Mouse (Mus musculus) embryonic facial prominence, embryonic 14.5 days (tissue): ENCODE data around the gene Steap4. TPM values are rescaled to one million over a fixed set of nuclear protein-coding genes. Genes with fewer than 3 reads are reported as not detected.

Experiments
- ATAC-seq: fragments of 200-750 bp; cut with Nextera tagmentation; 2 replicates; pipeline ENCODE4 v1.8.0; 2017; ENCODE audit warnings: low read depth, moderate number of reproducible peaks, moderate TSS enrichment
- DNase-seq: peaks from one replicate; pipeline ENCODE4 v3.0.0-alpha.2; 2015; ENCODE audit warnings: low spot score
- H3K27ac ChIP-seq: fragments of 300-500 bp; sonication (generic); replicated peaks from 2 replicates; pipeline ENCODE4 v1.5.1; 2014; ENCODE audit warnings: low read depth, mild to moderate bottlenecking, low read length, moderate library complexity
- H3K27me3 ChIP-seq: fragments of 300-500 bp; sonication (generic); replicated peaks from 2 replicates; pipeline ENCODE4 v1.6.1; 2014; ENCODE audit warnings: low read length; ENCODE audit not compliant: control insufficient read depth, insufficient read depth
- H3K36me3 ChIP-seq: fragments of 300-500 bp; sonication (generic); 2 replicates; pipeline ENCODE4 v1.6.1; 2014; ENCODE audit warnings: low read length, mixed read lengths; ENCODE audit not compliant: control insufficient read depth, insufficient read depth
- H3K4me1 ChIP-seq: fragments of 300-500 bp; sonication (generic); 2 replicates; pipeline ENCODE4 v1.6.1; 2014; ENCODE audit warnings: antibody characterized with exemption, low read length; ENCODE audit not compliant: control insufficient read depth, insufficient read depth
- H3K4me2 ChIP-seq: fragments of 300-500 bp; sonication (generic); 2 replicates; pipeline ENCODE4 v1.6.1; 2014; ENCODE audit warnings: low read depth, mild to moderate bottlenecking, low read length, moderate library complexity, mixed read lengths
- H3K4me3 ChIP-seq: fragments of 300-500 bp; sonication (generic); 2 replicates; pipeline ENCODE4 v1.5.1; 2014; ENCODE audit warnings: low read depth, mild to moderate bottlenecking, low read length
- H3K9ac ChIP-seq: fragments of 300-500 bp; sonication (generic); 2 replicates; pipeline ENCODE4 v1.6.1; 2014; ENCODE audit warnings: low read depth, mild to moderate bottlenecking, low read length, moderate library complexity, mixed read lengths
- H3K9me3 ChIP-seq: fragments of 300-500 bp; sonication (generic); 2 replicates; pipeline ENCODE4 v1.6.1; 2016; ENCODE audit warnings: low read length; ENCODE audit not compliant: control insufficient read depth
- WGBS: fragments of 180-500 bp; shearing (Covaris S2); extraction: QIAGEN DNeasy Blood & Tissue Kit; methylation state at CpG from one replicate; pipeline ENCODE4 v1.1.7; 2014; 5-methylcytosine and 5-hydroxymethylcytosine counted together
- polyA plus RNA-seq: library from polyadenylated mRNA; unstranded; fragments of >200 nt; fragmentation: Nextera tagmentation; extraction: Ambion mirVana; gene quantifications from 2 replicates; pipeline ENCODE4 v1.2.1, GENCODE M21; 2014

Steap4 gene
- 6.2 and 6.5 TPM in 2 replicates for polyA plus RNA-seq

DNA sequence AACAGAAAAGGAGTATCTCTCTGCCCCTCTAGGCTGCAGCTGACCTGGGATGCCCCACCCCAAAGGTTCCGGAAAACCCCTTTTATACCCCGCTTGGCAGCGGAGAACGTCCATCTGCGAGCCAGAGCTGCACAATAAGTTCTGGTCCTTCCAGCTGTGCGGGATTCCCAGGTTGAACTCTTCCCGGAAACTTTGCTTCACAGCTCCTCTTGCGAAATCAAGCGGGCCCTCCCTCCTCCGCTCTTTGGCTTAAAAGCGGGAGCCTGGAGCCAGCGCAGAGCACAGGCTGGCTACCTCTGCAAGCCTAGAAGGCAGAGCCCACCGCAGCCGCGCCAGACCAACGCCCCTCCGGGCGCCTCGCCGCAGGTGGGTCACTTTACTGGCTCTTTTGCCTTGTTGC, at the start of gene Steap4:
TSS of gene Steap4 (plus strand) at position 282 of the 400 bp plus-strand sequence.
- DNase-seq = peak; percentile 75

DNA sequence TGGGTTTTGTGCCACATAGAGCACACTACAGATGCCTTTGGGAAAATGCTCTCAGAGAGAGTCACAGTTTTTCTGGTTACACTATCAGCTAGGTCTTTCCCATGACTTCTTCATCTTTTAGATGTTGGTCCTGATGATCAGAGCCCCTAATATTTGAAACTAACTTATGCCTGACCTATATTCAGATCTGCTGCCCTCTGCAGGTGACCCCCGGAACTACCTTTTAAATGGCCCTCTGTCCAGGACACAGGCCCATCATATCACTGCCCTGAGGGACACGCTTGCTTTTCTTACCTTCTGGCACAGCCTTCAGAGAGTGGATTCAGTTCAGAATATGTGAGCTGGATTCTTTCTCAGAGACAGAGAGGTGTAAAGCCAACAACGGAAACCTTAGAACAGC, 48.3 kb upstream of the Steap4 start:
- Histone ChIP-seq H3K9me3 (no peaks in the 10 kb centered on the region), H3K27me3 (no peaks in the 10 kb centered on the region), H3K4me1 (no peaks in the 10 kb centered on the region), H3K4me3 (no peak overlapping the region), H3K27ac (no peak overlapping the region), H3K4me2 (no peak overlapping the region), H3K9ac (no peak overlapping the region), H3K36me3 (no peaks in the 10 kb centered on the region)
- WGBS = 64% methylated on average over 3 of the region's 3 CpGs
- ATAC-seq (no peak), DNase-seq (no peak)

More for the DNA sequence above, at the start of gene Steap4:
- Histone ChIP-seq H3K27me3 (0 out of 2 replicates have a peak, but pooled peaks cover 4% of the 10 kb centered on the region), H3K9me3 (no peaks in the 10 kb centered on the region), H3K4me1 (0 out of 2 replicates have a peak, but pooled peaks cover 3% of the 10 kb centered on the region), H3K4me3 (peak within 1 kb of the TSS; percentile 30), H3K9ac (peak within 1 kb of the TSS; percentile 40; the same call in 1 of the 2 replicates), H3K27ac (no peak within 1 kb of the TSS), H3K36me3 (no peaks in the 10 kb centered on the region), H3K4me2 (peak within 1 kb of the TSS; percentile 57)
- ATAC-seq = peak; percentile 62; the same call in 1 of the 2 replicates
- 4% methylated on average over 20 of the region's 20 CpGs for WGBS

DNA sequence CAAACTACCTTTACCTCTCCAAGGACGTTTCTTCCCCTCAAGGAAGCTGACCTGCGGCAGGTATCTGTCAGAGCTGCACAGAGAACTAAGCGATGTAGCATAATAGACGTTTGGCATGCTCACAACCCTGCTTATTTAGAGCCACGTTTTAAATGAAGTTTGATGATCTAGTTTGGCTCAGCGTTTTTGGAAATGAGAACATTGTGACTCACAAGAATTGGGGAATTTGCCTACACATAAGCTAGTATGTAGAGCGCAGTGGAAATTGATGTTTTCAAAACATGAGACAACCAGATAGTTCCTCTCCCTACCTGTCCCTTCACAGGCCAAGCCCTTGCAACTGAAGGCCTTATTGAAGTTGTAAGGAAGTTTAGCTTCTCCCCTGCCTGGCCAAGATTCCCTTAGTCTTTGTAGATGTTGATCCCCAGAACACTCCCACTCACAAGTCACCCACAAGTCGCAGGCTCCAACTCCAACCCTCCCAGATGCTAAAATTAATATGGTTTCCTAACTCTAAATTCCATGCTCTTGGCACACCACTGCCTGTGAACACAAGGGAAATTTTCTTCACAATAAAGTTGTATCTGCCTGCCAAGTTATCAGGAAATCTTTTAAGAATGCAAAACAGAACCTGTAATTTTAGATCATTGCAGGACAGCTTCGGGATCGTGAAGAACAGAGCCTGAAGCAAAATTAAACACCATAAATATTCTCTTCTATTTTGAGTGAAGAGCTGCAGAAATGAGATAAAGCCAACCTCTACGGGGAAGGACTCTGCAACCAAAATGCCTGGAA, 42.6 kb upstream of the Steap4 start:
- H3K4me2 ChIP-seq = no peak overlapping the region
- H3K9me3 ChIP-seq = no peaks in the 10 kb centered on the region
- no peaks in the 10 kb centered on the region for H3K4me1 ChIP-seq
- H3K4me3 ChIP-seq = no peak overlapping the region
- no peaks in the 10 kb centered on the region for H3K36me3 ChIP-seq
- WGBS = 68% methylated on average over 11 of the region's 11 CpGs
- H3K9ac ChIP-seq = no peak overlapping the region
- H3K27ac ChIP-seq = peak overlapping the region; percentile 36
- H3K27me3 ChIP-seq = no peaks in the 10 kb centered on the region
- ATAC-seq (no peak), DNase-seq (peak; percentile 71)

DNA sequence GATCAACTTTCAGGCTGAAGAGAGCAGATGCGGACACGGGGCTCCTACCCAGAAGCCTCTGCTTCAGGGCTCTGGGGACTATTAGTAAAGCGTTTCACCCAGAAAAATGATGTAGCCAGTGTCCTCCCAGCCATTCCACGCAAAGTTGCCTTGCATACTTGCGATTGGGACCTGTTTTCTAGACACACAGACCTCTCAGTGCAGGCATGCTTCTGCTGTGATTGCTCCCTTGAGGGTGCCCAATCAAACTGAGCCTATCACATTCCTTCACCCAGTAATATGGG, 42.0 kb upstream of the Steap4 start:
- Histone ChIP-seq H3K9ac (no peak overlapping the region), H3K4me2 (no peak overlapping the region), H3K9me3 (no peaks in the 10 kb centered on the region), H3K27me3 (no peaks in the 10 kb centered on the region), H3K36me3 (no peaks in the 10 kb centered on the region), H3K27ac (no peak overlapping the region), H3K4me3 (no peak overlapping the region), H3K4me1 (no peaks in the 10 kb centered on the region)
- no peak for ATAC-seq
- DNase-seq = no peak
- WGBS = 66% methylated on average over 5 of the region's 5 CpGs

DNA sequence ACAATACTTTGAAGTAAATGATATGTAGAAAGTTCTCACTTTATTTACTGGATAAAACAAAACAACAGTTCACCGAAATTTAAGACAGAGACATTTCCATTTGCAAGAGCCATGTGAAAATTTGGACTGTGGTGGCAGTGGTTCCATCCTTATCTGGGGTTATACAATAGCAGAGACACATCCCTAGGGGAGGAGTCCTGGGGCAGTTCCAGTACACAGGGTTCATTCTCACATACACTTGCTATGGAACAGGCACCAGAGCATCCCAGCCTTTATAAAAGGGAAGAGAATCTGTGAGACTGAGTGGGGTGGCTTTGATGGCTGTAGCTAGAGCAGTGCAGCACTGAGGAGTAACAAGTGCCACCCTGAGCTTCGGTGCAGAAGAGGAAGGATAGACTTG, 40.6 kb upstream of the Steap4 start:
- DNase-seq = no peak
- Histone ChIP-seq H3K4me2 (no peak overlapping the region), H3K36me3 (no peaks in the 10 kb centered on the region), H3K4me1 (no peaks in the 10 kb centered on the region), H3K4me3 (no peak overlapping the region), H3K27ac (no peak overlapping the region), H3K9ac (no peak overlapping the region), H3K9me3 (no peaks in the 10 kb centered on the region), H3K27me3 (no peaks in the 10 kb centered on the region)
- 88% methylated on average over 2 of the region's 2 CpGs for WGBS
- no peak for ATAC-seq

DNA sequence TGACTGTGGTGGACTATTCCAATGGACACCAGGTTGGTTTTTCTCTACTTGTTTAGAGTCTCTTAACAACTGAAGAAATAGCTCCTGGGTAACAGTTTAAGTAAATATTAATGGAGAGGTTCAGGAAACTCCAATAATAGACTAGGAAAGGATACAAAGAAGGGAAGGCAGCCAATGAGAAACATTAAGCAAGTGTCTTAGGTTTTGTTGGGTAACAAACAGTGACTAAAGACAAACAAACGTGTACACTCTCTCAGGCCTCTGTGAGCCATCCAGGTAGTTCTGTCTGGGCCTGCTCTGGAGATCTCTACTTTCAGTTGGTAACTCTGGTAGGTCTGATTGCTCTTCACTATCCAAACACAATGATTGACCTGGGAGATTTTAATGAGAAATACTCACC, 37.5 kb upstream of the Steap4 start:
- Histone ChIP-seq H3K9ac (no peak overlapping the region), H3K36me3 (no peaks in the 10 kb centered on the region), H3K27me3 (no peaks in the 10 kb centered on the region), H3K4me1 (no peaks in the 10 kb centered on the region), H3K27ac (no peak overlapping the region), H3K4me3 (no peak overlapping the region), H3K9me3 (no peaks in the 10 kb centered on the region), H3K4me2 (no peak overlapping the region)
- DNase-seq (no peak), ATAC-seq (no peak)
- WGBS = 94% methylated on average over 1 of the region's 1 CpGs

DNA sequence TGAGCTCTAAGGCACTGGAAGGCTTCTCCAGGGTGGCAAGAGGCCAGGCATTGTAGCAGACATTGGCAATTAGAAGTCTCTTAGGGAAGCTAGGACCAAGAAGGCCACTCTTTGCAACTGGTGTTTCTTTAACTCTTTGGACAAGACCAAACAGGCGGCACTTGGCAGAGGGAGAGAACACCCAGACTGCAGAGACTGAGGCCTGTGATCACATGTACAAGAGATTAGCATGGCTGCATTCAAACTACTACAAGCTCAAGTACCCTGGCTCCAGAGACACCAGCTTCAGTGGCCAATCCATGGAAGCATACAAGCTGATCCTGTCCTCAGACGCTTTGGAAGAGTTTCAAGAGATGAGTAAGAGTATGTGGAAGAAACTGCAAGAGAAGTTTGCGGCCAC, 36.6 kb upstream of the Steap4 start:
- no peak for DNase-seq
- Histone ChIP-seq H3K9ac (no peak overlapping the region), H3K4me2 (no peak overlapping the region), H3K27me3 (no peaks in the 10 kb centered on the region), H3K9me3 (no peaks in the 10 kb centered on the region), H3K36me3 (no peaks in the 10 kb centered on the region), H3K4me3 (no peak overlapping the region), H3K4me1 (no peaks in the 10 kb centered on the region), H3K27ac (no peak overlapping the region)
- WGBS = 85% methylated on average over 3 of the region's 3 CpGs
- no peak for ATAC-seq

DNA sequence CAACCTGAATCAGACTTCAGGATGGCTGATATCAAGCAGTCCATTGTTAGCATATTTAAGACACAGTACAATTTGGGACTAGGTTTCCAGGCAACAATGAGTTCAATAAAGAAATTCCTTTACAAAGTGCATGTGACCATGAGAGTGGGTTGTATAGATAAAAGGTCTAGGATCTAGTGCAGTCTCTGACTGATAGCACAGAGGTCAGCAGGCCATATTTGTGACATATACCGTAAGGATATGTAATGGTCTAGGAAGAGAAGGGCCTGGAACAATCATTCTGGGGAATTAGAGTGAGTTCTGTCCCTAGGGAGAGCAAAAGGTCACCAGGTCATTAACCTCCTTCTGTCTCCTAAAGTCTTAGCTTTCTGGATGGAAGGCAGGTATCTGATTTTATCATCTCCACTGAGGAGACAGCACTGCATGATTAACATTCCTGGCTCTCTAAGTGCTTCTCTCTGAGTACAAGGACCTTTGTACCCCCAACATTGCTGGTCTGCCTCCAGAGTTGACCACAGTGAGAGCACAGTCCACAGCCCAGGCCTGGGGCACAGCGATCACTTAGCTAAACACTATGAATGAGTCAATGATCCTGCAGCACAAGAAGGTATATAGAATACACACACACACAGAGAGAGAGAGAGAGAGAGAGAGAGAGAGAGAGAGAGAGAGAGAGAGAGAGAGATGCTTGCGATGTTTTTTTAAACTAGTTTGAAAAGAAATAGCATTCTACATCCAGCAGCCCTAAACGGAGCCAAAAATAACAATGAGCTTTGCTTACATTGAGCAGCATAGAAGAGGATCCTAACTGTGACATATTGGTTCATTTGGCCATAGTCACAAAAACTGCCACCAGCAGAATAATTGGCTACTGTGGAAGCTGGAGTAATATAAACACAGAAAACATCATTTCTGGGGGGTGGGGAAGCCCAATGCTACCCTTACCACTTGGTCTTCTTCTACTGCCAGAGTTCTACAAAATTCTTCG, 27.7 kb upstream of the Steap4 start:
- H3K27ac ChIP-seq = no peak overlapping the region
- 63% methylated on average over 5 of the region's 5 CpGs for WGBS
- no peak overlapping the region for H3K4me3 ChIP-seq
- no peak overlapping the region for H3K9ac ChIP-seq
- no peaks in the 10 kb centered on the region for H3K36me3 ChIP-seq
- no peak overlapping the region for H3K4me2 ChIP-seq
- DNase-seq (peak; percentile 61), ATAC-seq (no peak)
- no peaks in the 10 kb centered on the region for H3K9me3 ChIP-seq
- H3K4me1 ChIP-seq = no peaks in the 10 kb centered on the region
- H3K27me3 ChIP-seq = no peaks in the 10 kb centered on the region
